Mouse (Mus musculus) stomach, embryonic 15.5 days (tissue): ENCODE data around the gene Nos3. TPM values are rescaled to one million over a fixed set of nuclear protein-coding genes. Genes with fewer than 3 reads are reported as not detected.

Source experiments
- ATAC-seq: fragments of 200-750 bp; cut with Nextera tagmentation; 2 replicates; pipeline ENCODE4 v1.8.0; 2017; ENCODE audit warnings: low read depth, moderate number of reproducible peaks, moderate TSS enrichment; ENCODE audit not compliant: insufficient read depth, low FRiP score
- H3K27ac ChIP-seq: fragments of 300-500 bp; sonication (generic); 2 replicates; pipeline ENCODE4 v1.5.1; 2015; ENCODE audit warnings: mild to moderate bottlenecking, inconsistent platforms
- H3K27me3 ChIP-seq: fragments of 300-500 bp; sonication (generic); replicated peaks from 2 replicates; pipeline ENCODE4 v1.6.1; 2015; ENCODE audit warnings: inconsistent platforms
- H3K36me3 ChIP-seq: fragments of 300-500 bp; sonication (generic); 2 replicates; pipeline ENCODE4 v1.6.1; 2015; ENCODE audit warnings: inconsistent platforms
- H3K4me1 ChIP-seq: fragments of 300-500 bp; sonication (generic); 2 replicates; pipeline ENCODE4 v1.6.1; 2015; ENCODE audit warnings: inconsistent platforms
- H3K4me2 ChIP-seq: fragments of 300-500 bp; sonication (generic); 2 replicates; pipeline ENCODE4 v1.6.1; 2015; ENCODE audit warnings: mild to moderate bottlenecking, inconsistent platforms
- H3K4me3 ChIP-seq: fragments of 300-500 bp; sonication (generic); replicated peaks from 2 replicates; pipeline ENCODE4 v1.5.1; 2015; ENCODE audit warnings: inconsistent platforms
- H3K9ac ChIP-seq: fragments of 300-500 bp; sonication (generic); 2 replicates; pipeline ENCODE4 v1.6.1; 2015; ENCODE audit warnings: inconsistent platforms
- H3K9me3 ChIP-seq: fragments of 300-500 bp; sonication (generic); 2 replicates; pipeline ENCODE4 v1.6.1; 2016; ENCODE audit warnings: inconsistent platforms
- WGBS: fragments of 180-500 bp; shearing (Covaris S2); methylation state at CpG from one replicate; pipeline ENCODE4 v1.1.7; 2015; 5-methylcytosine and 5-hydroxymethylcytosine counted together
- polyA plus RNA-seq: library from polyadenylated mRNA; unstranded; fragments of >200 nt; fragmentation: Nextera tagmentation; extraction: Ambion mirVana; gene quantifications from 2 replicates; pipeline ENCODE4 v1.2.1, GENCODE M21; 2015

Nos3 gene
- polyA plus RNA-seq, 1 experiment from 2014 or later, result 6.8 TPM

DNA sequence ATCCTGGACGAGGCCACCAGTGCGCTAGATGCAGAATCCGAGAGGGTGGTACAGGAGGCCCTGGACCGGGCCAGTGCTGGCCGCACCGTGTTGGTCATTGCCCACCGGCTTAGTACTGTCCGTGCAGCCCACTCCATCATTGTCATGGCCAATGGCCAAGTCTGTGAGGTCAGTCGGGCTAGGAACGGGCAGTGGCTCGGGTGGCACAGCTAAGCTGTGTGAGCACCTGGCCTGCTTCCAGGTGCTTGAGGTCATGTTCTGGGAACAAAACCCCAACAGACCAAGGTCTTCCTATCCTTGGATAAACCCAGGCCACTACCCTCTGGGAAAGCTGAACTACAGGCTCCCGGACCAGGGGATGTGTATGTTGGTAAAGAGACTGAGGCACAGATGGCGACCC lies 44.0 kb downstream of the Nos3 start:
- WGBS, result 88% methylated on average over 13 of the region's 13 CpGs
- Histone ChIP-seq H3K27me3 (no peaks in the 10 kb centered on the region), H3K36me3 (peaks cover 11% of the 10 kb centered on the region), H3K4me3 (no peak overlapping the region), H3K9ac (no peak overlapping the region), H3K9me3 (no peaks in the 10 kb centered on the region), H3K4me2 (no peak overlapping the region), H3K27ac (no peak overlapping the region), H3K4me1 (0 out of 2 replicates have a peak, but pooled peaks cover 2% of the 10 kb centered on the region)
- no peak for ATAC-seq

DNA sequence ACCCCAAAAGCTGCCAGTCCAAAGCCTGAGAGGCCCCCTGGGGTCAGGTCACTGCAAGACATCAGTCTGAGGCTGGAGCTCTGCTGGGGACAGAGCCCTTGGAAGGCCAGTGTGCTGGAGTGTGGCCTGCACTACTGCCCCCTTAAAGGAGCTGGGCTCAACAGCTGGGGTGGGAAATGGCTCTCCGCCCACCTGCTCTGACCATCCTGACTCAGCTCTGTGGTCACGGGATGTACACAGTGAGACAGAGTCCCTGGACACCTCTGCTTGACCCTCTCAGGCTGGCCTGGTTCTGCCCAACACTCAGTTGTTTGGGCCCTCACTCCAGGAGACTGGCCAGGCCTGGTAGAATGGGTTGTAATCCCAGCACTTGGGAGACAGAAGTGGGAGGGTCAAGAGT lies 44.9 kb downstream of the Nos3 start:
- peaks cover 6% of the 10 kb centered on the region; the same call in 1 of the 2 replicates for H3K36me3 ChIP-seq
- 92% methylated on average over 2 of the region's 2 CpGs for WGBS
- H3K4me3 ChIP-seq, result no peak overlapping the region
- no peaks in the 10 kb centered on the region for H3K27me3 ChIP-seq
- H3K27ac ChIP-seq, result no peak overlapping the region
- 0 out of 2 replicates have a peak, but pooled peaks cover 3% of the 10 kb centered on the region for H3K4me1 ChIP-seq
- no peak for ATAC-seq
- H3K9ac ChIP-seq, result no peak overlapping the region
- H3K4me2 ChIP-seq, result no peak overlapping the region
- no peaks in the 10 kb centered on the region for H3K9me3 ChIP-seq

DNA sequence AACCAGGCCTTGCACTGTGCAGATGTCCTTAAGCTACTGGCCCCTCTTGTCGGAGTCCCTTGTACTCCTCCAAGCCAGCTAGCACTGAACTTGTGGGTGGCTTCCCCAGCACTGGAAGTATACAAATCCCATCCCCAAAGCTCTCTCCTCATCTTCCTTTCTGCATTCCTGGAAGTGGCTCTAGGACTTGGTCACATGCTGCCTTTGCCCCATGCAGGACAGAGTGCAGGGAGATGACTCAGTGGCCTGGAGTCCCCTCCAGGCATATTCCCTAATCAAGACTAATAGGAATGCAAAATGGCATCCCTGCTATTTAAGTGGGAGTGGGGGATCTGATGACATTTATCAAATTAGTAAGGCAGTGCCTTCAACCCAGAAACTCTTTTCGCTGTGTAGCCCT lies 47.5 kb downstream of the Nos3 start:
- Histone ChIP-seq H3K9me3 (no peaks in the 10 kb centered on the region), H3K9ac (no peak overlapping the region), H3K36me3 (no peaks in the 10 kb centered on the region), H3K27ac (no peak overlapping the region), H3K27me3 (no peaks in the 10 kb centered on the region), H3K4me2 (no peak overlapping the region), H3K4me3 (no peak overlapping the region), H3K4me1 (peaks cover 8% of the 10 kb centered on the region)
- no peak for ATAC-seq
- WGBS, result 87% methylated on average over 2 of the region's 2 CpGs

DNA sequence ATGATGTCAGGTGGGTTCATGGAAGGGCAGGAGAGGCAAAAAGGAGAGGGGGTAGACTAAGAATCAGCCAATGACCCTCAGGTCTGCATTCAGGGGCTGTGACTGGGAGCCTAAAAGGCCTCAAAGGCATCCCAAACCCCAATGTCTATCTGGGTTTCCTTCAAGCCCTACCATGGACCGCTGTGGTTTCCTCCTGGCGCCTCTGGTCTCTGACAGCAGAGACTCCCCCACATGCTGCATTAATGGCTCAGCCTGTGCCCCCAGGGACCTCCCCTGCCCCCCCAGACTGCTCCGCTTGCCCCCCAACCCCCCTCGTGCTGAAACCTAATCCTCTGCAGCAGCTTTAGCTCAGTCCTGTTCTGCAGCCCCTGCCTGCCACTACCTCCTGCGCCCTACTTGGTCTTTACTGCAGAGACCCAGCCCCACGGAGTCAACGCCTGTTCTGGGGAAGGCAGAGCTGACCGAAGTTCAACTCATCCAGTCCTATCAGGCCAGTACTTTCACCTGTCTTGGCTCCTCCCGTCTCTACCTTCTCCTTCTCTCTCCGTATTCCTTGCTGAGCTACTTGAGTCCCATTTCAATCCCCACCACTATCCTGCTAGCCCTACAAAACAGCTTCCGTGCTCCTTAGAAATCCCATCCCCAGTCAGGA lies 48.6 kb downstream of the Nos3 start, which contains the start of gene Asic3:
Gene Asic3, plus strand, starts transcription at position 351 of the 652 bp plus-strand sequence.
- no peak within 1 kb of the TSS for H3K4me3 ChIP-seq
- H3K36me3 ChIP-seq, result no peaks in the 10 kb centered on the region; the same call in 1 of the 2 replicates
- no peaks in the 10 kb centered on the region for H3K9me3 ChIP-seq
- H3K9ac ChIP-seq, result no peak within 1 kb of the TSS
- WGBS, result 36% methylated on average over 11 of the region's 11 CpGs
- no peak within 1 kb of the TSS for H3K27ac ChIP-seq
- H3K27me3 ChIP-seq, result no peaks in the 10 kb centered on the region
- no peak within 1 kb of the TSS for H3K4me2 ChIP-seq
- peaks cover 8% of the 10 kb centered on the region for H3K4me1 ChIP-seq
- no peak for ATAC-seq

DNA sequence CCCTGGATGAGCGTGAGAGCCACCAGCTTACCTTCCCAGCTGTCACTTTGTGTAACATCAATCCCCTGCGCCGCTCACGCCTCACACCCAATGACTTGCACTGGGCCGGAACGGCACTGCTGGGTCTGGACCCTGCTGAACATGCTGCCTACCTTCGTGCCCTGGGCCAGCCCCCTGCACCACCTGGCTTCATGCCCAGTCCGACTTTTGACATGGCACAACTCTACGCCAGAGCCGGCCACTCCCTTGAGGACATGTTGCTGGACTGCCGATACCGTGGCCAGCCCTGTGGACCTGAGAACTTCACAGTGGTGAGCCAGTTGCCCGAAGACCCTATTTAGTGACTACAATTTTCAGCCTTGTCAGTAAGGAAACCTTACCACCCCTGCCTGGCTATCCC lies 49.3 kb downstream of the Nos3 start:
- 83% methylated on average over 13 of the region's 13 CpGs for WGBS
- no peak for ATAC-seq
- H3K4me3 ChIP-seq, result no peak overlapping the region
- H3K27ac ChIP-seq, result no peak overlapping the region
- H3K9me3 ChIP-seq, result no peaks in the 10 kb centered on the region
- no peak overlapping the region for H3K9ac ChIP-seq
- no peaks in the 10 kb centered on the region; the same call in 1 of the 2 replicates for H3K36me3 ChIP-seq
- H3K27me3 ChIP-seq, result no peaks in the 10 kb centered on the region
- peaks cover 8% of the 10 kb centered on the region for H3K4me1 ChIP-seq
- no peak overlapping the region for H3K4me2 ChIP-seq

DNA sequence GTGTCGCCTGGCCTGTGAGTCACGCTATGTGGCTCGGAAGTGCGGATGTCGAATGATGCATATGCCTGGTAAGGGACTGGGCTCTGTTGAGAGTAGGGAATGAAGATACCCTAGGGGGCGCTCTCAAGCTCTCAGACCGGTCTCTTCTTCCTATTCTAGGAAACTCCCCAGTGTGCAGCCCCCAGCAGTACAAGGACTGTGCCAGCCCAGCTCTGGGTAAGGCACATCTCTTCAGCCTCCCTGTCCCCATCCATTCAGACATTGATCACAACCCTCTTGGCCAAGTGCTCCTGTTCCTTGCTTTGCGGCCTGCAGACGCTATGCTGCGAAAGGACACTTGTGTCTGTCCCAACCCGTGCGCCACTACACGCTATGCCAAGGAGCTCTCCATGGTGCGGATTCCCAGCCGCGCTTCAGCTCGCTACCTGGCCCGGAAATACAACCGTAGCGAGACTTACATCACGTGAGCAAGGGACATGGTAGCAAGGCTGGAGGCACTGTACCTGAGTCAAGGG lies 51.7 kb downstream of the Nos3 start:
- Histone ChIP-seq H3K36me3 (peaks cover 12% of the 10 kb centered on the region), H3K27ac (no peak overlapping the region), H3K4me1 (peaks cover 8% of the 10 kb centered on the region), H3K27me3 (no peaks in the 10 kb centered on the region), H3K9me3 (no peaks in the 10 kb centered on the region), H3K4me2 (peak overlapping the region; percentile 33; the same call in 1 of the 2 replicates), H3K4me3 (no peak overlapping the region), H3K9ac (no peak overlapping the region)
- WGBS, result 3% methylated on average over 21 of the region's 21 CpGs
- peak; percentile 32 for ATAC-seq

DNA sequence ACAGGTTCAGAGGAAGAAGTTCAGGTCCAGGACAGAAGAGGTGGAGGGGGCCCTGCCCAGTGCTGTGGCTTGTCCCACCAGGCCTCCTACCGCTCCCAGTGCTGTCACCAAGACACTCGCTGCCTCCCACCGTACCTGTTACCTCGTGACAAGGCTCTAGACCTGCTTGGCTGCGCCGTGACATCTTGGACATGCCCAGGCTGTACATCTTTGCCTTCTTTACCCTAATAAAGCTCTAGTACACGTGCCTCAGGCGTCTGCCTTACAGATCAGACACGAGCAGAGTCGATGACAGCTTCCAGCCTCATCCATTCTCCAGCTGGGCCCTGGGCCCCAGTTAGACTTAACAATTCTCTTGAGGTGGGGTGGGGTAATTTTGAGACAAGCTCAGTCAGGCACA lies 53.0 kb downstream of the Nos3 start:
- H3K27me3 ChIP-seq, result no peaks in the 10 kb centered on the region
- H3K4me2 ChIP-seq, result no peak overlapping the region
- no peak overlapping the region for H3K9ac ChIP-seq
- no peaks in the 10 kb centered on the region for H3K9me3 ChIP-seq
- peaks cover 12% of the 10 kb centered on the region for H3K4me1 ChIP-seq
- 90% methylated on average over 10 of the region's 10 CpGs for WGBS
- H3K4me3 ChIP-seq, result no peak overlapping the region
- no peak for ATAC-seq
- peaks cover 13% of the 10 kb centered on the region for H3K36me3 ChIP-seq
- no peak overlapping the region for H3K27ac ChIP-seq

DNA sequence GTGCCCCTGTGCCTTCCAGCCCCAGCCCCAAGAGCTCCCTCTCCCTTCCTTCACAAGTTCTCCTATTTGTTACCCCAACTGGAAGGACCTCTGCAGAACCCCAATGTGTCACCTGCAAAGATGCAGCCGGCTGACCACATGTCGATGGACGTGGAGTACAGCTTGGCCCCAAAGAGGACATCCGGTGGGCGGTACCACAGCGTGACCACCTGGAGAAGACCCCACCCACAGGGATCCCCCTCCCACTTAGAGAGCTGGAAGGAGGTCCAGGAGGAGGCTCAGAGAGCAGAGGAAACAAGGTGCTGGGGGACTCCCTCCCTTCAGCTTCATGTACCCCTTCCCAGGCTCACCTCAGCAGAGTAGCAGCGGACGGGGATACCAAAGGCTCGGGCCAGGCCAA lies 55.8 kb downstream of the Nos3 start:
- Histone ChIP-seq H3K9ac (no peak overlapping the region), H3K27me3 (no peaks in the 10 kb centered on the region), H3K4me1 (peaks cover 17% of the 10 kb centered on the region), H3K9me3 (no peaks in the 10 kb centered on the region), H3K4me2 (no peak overlapping the region), H3K4me3 (no peak overlapping the region), H3K36me3 (peaks cover 13% of the 10 kb centered on the region), H3K27ac (no peak overlapping the region)
- WGBS, result 83% methylated on average over 9 of the region's 9 CpGs
- ATAC-seq, result no peak

DNA sequence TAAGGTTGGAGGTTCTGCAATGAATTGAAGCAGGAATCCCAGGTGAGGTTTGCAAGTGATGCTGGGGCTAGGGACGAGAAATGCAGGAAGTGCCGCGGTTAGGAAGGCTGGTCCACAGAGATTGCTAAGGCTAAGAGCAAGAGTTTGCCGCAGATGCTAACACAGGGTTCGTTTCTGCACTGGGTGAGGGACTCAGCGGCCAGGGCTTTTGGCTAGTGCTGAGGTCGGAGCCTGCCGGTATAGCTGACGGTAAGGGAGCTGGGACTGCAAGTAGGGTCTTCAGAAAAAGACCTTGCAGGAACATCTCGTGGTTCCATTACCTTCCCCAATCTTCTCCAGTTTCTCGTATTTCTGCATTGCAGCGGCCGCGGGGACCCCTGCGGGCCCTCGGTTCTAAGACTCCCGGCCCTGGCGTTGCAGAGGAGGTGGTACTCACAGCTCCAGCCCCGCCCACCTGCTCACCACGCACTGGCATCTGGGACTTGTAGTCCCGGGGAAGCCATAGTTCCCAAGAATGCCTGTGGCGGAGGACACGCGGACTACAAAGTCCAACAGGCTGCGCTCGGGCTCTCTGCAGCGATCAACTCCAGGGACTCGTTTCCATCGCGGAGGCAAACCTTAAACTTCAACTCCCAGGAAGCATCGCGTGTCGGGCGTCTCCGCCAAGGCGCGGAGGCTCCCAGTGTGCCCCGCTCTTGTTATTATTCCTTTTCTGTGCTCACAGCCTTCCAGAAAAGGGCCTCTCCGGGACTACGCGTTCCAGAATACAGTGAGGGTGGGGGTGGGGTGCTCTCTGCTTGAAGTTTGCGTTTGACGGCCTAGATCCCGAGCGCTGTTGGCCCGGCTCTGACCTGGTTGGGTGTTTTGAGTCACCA lies 58.8 kb downstream of the Nos3 start, which contains the start of the genes Cdk5 and Slc4a2:
Gene Cdk5, minus strand, starts transcription at position 402 of the 875 bp plus-strand sequence.
Gene Slc4a2, plus strand, starts transcription at position 709 of the 875 bp plus-strand sequence.
- peak within 1 kb of the TSS; percentile 97 for H3K27ac ChIP-seq
- peak within 1 kb of the TSS; percentile 65 for H3K4me3 ChIP-seq
- H3K27me3 ChIP-seq, result no peaks in the 10 kb centered on the region
- peak within 1 kb of the TSS; percentile 76 for H3K9ac ChIP-seq
- ATAC-seq, result peak; percentile 91
- peak within 1 kb of the TSS; percentile 93 for H3K4me2 ChIP-seq
- no peaks in the 10 kb centered on the region for H3K9me3 ChIP-seq
- WGBS, result under 1% methylated on average over 46 of the region's 46 CpGs
- H3K36me3 ChIP-seq, result peaks cover 13% of the 10 kb centered on the region
- peaks cover 40% of the 10 kb centered on the region for H3K4me1 ChIP-seq

DNA sequence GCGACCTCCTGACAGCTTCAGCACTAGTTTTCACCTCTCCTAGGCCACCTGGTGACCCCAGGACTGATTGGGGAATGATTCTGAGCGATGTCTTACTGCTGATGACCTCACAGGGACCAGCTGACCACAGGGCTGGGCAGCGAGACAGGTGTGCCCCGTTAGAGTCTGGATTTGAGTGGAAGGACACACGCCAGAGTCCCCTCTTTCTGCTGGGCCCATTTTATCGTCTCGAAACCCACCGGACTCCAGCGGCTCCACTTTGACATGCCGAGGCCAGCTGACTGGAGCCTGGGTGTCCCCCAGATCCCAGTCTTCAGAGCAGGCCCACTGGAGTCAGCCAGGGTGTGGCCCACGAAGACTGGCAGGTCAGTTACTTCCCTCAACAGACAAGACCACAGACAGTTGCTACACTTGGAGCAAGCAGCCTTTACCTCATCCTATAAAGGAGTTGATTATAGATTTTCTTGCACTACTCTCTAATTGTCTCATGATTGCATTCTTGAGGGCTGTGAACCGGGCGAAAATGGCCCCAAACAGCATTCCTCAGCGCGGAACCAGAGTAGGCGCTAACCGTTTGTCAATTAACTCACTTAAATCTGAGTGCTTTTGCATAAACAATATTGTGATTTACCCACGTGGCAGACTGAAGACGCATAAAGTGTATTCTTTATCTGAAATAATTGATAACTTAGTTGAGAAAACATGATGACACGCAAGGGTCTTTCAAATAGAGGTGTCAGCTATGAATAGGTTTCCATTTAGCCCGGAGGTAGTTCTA lies 59.6 kb downstream of the Nos3 start:
- peak overlapping the region; percentile 93 for H3K4me2 ChIP-seq
- H3K9ac ChIP-seq, result peak overlapping the region; percentile 47
- WGBS, result 8% methylated on average over 21 of the region's 21 CpGs
- H3K27me3 ChIP-seq, result no peaks in the 10 kb centered on the region
- peaks cover 47% of the 10 kb centered on the region for H3K4me1 ChIP-seq
- H3K9me3 ChIP-seq, result no peaks in the 10 kb centered on the region
- peaks cover 12% of the 10 kb centered on the region for H3K36me3 ChIP-seq
- peak overlapping the region; percentile 65 for H3K4me3 ChIP-seq
- peak overlapping the region; percentile 97 for H3K27ac ChIP-seq
- ATAC-seq, result no peak

DNA sequence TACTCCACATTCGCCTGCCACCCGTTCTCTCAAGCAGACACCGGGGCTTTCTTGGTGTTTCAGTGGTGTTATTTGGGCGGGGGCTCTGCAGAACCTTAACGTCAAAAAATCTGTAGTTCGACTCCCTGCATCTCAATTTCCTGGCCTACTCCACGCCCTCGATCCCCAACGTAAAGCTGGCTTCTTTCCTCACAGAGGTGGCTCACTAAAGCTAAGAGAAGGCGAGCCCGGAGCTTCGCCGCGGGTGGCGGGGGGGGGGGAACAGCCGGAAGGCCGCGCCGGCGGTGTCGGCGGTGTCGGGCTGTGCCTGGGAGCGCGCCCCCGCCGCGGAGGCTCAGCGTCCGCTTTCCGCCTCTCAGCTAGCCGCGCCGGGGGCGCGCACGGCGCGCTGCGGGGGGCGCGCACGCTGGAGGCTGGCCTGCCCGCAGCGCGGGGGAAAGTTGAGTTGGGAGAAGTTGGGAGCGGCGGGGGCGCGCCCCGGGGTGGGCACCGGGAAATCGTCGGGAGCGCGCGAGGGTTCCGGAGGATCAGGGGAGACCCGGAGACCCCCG lies 60.3 kb downstream of the Nos3 start:
- Histone ChIP-seq H3K9me3 (no peaks in the 10 kb centered on the region), H3K9ac (peak overlapping the region; percentile 53; the same call in 1 of the 2 replicates), H3K27ac (peak overlapping the region; percentile 97), H3K4me2 (peak overlapping the region; percentile 93), H3K27me3 (no peaks in the 10 kb centered on the region), H3K4me3 (peak overlapping the region; percentile 65), H3K4me1 (peaks cover 50% of the 10 kb centered on the region), H3K36me3 (peaks cover 12% of the 10 kb centered on the region; the same call in 1 of the 2 replicates)
- 2% methylated on average over 55 of the region's 60 CpGs for WGBS
- peak; percentile 15; the same call in 1 of the 2 replicates for ATAC-seq
